Mouse (Mus musculus): ENCODE data around the gene Sp2.

Gene Sp2

DNA sequence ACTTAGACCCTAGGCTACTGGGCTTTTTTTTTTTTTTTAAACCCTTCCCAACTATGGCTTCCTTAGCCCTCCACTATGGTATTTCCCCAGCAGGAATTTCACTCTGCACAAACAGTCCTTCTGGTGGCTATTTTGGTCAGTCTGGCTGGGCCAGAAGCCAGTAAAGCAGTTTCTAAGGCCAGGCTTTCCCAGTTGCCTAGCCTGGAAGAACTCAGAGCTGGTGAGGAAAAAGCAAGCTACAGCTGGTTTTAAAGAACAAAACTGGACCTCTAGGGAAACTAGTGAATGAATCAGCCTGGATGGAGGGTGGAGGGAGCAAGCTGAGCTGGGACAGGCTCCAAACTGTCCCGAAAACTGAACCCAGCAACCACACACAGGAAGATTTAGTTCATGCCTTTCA lies 13.0 kb downstream of the Sp2 start:
- DNase-seq: peak; percentile 82 to 87

DNA sequence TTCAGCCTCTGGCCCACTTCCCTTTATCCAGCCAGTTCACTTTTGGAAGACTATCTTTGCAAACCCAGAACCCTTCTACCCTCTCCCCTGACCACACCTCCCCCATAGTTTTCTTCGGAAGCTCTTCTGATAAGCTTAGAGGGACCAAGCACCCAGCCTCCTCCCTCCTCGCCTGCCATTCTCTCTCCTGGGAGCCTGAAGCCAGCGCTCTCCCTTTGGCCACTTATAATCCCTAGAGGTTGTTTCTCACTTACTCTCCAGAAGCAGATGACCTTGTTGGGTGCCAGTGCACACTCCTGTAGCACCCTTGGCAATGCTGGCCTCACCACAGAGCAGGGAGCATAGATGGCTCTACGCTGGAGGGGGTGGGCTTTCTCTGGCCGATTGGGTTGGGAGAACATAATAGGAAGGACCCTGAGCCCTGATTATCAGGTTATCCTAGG lies 13.5 kb downstream of the Sp2 start:
- peak in 1 of 2 experiments; percentile 60 for DNase-seq

DNA sequence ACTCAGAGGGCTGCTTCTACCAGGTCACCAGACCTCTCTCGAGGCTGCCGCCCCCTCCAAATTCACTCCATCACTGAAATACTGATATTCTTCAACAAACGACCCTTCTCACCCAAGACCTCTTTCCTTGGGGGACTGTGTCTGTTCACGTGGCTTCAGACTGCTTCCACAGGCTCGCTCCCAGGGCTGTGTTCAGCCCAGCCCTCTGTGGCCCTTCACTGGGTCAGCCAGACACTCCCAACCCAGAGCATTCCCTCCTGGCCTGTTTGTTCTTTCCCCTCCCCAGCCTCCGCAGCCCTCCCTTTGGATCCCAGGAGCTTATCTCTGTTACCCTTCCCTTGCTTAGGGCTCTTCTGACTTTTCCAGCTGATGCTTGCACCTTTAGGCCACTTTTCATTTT lies 14.3 kb downstream of the Sp2 start:
- DNase-seq: no peak

DNA sequence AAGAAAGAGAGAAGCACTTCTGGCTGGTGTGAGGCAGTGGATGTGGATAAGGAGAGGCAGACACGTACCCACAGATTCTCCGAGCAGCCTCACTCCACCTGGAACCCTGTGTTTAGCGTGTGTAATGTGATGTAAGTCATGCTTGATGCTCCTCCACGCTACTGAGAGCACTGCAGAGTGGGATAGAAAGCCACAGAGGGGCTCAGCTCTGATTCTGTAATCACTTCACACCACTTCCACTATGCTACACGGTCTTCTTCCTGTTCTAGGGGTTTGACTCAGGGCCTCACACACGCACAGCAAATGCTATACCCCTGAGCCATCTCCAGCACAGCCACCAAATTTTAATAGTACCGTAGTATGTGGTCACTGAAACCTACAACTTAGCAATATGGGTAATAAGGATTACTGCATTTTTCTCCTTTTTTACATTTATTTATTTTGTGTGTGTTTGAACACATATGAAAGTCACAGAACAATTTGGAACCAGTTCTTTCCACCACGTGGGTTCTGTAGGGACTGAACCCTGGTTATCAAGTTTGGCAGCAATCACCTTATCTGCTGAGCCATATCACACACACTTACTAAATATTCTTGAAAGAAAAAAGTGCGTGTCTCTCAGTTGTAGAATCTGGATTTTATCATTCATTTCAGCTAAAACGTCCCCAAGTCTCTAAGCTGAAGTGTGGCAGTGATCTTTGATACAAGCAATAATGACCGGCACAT lies 15.1 kb downstream of the Sp2 start:
- DNase-seq: no peak

DNA sequence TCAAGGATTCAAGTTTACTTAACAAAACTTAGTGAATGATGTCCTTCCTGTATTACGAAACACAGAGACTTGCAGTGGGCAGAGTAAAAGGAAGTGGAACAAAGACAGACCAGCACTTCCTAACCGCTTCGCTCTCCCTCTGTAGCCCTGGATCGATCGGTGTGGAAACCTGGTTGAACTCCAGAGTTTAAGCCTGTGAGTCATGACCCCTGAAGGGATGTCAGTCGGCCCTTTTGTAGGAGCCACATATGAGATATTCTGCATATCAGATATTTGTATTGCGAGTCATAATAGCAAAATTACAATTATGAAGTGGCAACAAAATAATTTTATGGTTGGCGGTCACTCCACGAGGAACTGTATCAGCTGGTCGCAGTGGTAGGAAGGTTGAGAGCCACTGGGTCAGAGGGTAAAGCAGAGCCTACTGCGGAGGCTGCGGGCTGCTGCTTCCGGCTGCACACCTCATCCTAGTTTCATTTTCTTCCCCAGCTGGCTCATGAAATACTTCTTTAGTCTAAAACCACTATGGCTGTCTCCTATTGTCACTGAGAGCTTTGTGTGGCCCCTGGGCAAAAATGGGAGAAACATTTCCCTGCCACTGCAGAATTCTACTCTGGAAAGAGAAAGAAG lies 15.7 kb downstream of the Sp2 start:
- no peak for DNase-seq

DNA sequence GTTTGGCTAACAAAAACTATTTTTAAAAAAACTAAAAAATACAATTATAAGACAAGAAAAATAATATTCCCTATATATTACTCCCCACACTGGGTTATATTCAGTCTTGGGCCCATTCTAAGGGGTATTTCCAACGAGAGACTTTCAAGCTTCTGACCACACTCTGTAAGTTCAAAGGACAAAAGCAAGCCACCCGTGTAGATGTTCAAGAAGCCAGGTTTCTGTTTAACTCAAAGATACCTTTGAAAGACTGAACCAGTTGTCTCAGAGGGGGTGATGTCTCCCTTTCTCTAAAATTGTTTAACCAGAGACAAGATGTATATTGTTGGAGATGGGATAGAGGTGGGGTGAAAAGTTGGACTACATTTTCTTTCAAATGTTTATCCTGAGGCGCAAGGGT lies 16.6 kb downstream of the Sp2 start:
- DNase-seq: no peak

DNA sequence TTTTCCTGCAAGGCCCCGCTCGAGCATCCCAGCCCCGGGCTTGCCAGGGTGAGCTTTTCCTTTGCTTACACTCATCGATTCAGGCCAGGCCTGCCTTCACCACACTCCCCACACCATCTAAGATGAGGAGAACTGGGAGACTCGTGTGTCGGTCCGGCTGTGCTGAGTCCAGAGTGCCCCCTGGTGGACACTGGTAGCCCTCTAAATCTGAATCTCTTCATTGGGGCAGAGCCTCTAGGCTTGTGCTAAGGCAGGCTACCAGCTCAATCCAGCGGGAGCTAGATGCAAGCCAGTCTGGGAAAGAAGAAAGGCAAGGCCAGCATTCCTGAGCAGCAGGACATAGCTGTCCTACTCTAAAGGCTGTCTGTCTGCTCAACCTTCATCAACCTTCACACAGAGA lies 19.2 kb downstream of the Sp2 start:
- peak; percentile 94 to 95 for DNase-seq

DNA sequence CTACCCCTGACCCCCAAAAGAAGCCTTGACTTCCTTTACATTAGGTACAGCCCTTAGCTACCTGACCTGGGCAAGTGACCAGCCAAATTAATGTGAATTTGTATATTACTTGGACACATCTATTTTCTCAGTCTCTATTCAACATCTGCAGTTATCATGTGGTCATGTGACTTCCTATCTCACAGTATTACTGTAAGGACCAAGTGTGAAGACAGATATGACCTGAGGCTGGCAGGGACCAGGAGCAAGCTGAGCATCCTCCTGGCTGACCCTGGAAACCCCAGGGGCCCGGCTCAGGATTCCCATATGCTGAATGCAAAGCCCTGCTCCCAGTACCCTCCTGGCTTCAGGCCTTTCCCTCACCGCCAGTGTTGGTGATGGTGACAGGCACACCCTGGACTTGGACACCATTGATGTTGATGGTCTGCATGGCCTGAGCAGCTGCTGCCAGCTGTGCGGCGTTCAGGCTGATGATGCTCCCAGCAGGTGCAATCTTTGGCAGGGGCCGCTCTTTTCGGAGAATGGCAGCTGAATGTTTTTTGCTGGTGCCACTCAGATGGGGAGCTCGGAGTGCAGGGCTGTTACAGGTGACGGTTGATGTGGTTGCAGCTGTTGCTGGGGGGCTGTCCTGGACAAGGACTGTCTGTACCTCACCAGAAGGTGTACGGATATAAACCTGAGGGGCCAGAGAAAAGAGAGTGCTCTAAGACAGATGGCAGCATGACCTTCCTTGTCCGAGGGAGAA lies 25.5 kb downstream of the Sp2 start:
- no peak for DNase-seq

DNA sequence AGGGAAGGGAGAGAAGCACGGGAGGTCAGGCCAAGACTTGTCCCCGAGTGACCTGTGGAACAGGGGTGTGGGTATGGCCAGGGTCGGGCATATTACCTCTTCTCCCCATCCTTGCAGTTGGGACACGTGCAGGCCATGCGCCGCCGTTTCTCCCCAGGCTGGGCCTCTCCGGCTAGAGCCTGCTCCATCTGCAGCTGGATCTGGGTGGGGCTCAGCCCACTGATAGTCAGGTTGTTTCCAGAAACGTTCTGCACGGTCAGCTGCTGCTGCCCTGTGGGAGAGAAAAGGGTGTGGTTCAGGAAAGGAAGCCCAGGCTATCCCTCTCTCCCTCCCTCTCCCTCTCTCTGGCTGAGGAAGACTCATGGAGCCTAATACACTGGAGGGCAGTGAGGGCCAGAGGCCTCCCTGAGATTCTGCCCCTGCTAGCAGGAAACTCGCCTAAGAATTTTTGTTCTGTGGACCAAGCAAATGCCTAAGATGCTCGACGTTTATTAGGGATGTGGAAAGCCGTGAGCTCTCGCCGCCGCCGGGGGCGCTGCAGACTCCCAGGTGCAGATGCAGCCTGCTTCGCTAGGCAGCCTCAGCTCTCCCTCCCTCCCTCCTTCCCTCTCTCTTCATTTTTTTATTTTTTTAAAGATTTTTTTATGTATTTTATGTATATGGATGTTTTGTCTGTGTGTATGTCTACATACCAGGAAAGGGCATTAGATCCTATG lies 26.6 kb downstream of the Sp2 start:
- no peak for DNase-seq

DNA sequence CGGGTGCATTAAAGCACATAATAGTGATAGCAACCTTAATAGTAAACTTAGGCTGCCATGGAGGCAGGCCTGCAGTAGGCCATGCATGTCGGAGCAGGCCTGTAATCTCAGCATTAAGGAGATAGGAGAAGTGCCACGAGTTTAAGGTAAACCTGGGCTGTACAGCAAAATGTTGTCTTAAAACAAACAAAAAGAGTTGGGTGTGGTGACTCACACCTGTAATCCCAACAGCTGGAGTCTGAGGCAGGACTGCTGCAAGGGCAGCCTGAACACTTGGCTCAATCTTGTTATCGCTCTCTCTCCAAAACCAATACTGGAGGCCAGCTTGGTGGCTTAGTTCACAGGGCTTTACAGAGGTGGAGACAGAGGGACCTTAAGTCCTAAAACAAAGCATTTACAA lies 27.7 kb downstream of the Sp2 start:
- DNase-seq: no peak

DNA sequence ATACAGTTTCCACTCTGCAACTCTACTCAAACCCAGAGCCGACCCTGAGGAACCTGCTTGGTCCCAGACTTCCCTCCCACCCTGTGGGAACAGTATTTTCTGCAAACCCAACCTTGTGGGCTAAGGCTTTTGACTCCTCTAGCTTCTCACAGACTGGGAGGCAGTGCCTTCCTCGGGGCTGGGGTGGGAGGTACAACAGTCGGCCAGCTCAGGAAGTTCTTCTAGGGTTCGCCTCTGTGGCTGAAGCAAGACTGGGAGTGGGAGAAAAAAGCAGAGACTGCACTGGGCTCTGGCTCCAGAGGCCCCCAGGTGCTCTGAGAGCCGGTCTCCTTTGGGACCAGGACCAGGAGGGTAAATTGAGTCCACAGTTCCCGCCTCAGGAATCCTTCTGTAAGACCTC lies 29.9 kb downstream of the Sp2 start:
- DNase-seq: no peak

DNA sequence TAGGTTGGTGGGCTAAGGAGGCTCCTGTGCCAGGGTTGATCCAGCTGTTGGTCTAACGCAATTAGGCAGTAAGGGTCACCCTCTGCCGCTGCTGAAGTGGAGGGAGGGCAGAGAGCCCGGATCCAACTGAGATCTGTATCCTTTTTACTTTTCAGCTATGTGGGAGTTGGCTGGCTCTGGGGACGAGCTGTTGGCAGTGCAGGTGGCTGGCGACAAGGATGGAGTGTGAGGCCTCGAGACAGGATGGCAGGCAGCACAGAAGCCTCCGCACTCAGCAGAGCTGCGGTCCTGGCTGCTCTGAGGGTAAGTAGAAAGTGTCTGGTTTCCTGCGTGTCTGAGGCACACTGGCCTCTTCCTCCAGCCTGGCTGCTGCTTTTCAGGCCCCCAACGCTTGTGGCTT lies 30.3 kb downstream of the Sp2 start:
- DNase-seq: no peak

DNA sequence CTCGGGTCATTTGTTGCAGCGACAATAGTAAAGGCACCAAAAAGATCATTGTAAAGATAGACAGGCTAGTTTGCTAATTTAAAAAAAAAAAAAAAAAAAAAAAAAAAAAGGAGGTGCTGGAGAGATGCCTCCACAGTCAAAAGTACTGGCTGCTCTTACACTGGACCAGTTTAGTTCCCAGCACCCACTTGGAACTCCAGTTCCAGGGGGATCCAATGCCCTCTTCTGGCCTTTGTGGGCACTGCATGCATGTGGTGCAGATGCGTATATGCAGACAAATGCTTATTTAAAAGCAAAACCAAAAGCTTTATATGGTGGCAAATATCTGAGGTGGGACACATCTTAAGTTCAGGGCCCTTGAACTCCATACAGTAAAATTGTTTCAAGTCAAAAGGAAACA lies 32.0 kb downstream of the Sp2 start:
- DNase-seq: no peak

DNA sequence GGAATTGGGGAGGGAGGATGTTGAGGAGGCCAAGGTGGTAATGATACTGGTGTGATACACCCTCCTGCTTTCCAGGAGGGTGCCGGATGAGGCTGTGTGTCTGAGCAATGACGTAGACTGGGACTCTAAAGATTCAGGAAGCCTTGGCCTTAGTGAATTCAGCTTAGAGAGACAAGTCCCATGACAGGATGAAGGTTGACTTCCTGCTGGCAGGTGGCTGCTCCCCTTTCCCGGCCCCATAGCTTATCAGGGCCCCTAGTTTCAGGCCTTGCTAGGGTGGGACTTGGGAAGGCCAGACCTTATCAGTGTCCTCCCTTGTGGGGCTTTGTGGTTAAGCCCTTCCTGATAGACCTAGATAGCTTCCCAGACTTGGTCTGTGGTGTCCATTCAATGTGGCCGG lies 34.9 kb downstream of the Sp2 start:
- no peak for DNase-seq

DNA sequence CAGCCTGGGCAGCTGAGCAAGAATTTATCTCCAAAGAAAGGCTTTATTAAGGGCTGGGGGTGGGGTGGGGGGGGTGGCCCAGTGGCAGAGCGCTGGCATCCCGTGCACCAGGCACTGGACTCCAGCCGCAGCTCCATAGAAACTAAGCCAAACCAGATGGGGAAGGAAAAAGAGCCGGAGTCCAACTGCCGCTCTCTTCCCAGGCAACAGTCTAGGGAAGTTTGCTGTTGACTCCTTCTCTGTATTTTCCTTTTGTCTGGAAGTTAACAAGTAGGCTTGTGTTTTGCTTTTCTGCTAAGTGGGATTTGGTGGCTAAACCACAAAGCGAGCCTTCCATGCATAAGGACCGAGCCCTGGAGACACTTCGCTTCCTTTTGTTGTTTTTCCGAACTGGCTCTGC lies 36.3 kb downstream of the Sp2 start:
- DNase-seq: no peak

DNA sequence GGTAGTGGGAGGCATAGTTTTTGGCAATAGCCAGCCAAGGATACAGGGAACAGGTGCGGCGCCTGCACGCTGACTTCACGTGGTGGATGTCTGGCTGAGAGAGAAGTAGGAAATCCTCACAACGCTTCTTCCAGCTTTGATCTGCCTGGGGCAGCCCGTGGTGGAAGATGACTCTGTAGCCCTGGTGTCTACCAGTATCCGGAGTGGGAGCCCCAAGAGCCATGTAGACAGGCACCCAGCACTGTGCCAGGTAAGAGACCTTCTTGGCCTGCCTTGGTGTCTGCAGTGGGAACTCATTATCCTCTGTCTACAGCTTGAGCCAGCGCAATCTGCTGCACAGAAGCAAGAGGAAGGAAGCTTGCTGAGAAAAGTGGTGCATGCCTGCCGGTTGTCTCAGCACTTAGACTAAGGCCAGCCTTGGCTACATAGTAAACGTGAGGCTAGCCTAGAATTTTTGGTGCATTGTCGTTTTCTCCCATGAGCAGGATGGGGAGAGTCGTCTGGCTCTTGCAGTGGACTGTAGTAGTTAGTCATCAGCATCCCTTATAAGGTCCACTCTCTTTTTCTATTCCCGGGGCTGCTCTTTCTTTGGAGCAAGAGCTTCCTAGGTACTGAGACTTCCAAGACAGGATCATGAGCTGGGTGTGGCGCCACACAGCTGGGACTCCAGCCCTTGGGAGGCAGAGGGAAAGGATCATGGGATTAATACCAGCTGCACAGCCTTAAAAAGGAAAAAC lies 37.7 kb downstream of the Sp2 start:
- no peak for DNase-seq

DNA sequence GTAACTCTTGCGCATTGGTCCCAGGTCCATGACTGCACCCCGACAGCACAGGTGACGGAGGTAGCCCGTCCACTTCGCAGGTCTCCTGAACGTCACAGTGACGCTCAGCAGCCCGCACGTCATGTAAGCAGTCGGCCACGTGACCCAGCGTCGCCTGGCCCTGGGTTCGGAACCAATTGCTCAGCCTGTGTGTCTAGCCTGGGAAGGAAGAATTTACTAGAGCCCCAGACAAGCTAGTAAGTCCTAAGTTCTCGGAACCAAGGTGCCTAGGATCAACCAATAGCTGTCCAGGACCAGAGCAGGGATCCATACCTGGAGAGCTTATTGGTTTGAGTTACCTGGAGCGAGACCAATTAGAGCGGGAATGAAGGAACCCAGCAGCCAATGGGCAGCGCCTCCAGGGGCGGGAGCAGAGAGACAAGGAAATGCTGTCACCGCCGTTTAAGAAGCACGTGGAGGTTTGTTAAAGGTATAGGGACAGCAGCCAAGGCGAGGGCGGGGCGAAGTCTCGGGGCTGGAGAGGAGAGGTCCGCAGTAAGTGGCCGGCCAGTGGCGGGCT lies 38.9 kb downstream of the Sp2 start, which contains the start of gene Pnpo:
Gene Pnpo, minus strand, starts transcription at position 241 of the 559 bp plus-strand sequence.
- DNase-seq: peak; percentile 90 to 96

DNA sequence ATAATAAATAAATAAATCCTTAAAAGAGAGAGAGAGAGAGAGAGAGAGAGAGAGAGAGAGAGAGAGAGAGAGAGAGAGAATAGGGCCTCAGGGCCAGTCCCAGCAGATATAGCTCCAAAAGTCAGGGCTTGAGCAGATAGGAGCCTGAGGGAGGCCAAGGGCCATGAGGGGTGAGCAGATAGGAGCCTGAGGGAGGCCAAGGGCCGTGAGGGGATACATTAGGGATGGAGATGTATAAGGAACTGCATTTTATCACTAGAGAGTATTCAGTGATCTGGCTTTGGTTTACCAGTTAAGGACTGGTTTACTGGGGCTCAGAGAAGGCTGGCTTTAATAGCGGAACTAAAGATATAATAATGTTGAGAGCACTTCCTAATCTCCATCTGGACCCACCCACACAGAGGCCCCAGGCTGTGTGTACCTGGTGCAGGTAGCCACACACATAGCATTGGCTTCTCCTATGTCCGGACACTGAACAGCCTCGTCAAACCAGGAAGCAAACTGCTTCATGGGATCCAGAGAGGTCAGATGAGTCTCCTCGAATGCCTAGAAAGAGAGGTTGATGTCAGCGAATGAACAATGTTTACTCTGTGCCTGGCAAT lies 40.7 kb downstream of the Sp2 start:
- DNase-seq: no peak

DNA sequence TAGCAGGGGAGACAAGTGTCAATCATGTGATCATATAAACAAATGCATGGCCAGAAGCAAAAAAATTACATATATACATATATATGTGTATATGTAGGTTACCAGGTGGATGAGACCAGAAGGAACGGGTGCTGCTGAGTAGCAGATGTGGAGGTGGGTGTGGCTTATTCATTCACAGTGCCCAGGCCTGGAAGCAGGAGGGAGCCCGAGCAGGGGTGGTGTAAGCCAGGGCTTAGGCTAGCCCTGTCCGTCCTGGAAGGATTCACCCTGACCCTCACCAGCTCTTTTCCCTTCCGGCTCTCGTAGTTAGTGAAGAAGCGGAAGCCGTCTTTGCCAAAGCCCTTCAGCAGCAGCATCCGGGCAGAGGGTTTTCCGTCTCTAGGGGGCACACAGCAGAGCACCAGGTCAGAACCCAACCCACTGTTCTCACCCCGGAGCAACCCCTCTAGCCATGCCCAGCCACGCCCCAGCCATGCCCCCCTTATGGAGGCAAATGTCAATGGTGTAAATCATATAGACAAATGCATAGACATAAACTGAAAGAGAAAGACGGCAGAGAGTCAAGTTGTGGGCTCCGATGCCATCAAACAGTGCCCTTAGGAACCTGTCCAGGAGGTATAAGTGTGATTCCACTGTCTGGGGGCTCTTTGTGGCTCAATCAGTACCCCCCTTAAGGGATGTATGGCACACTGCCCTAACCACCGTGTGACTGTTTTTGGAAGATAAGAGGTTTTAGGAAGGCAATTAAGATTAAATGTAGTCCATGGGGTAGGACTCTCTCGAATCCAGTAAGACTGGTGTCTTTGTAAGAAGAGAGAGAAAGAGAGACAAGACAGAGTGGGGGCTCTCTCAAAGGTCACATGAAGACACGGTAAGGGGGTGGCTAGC lies 41.9 kb downstream of the Sp2 start:
- DNase-seq: no peak

DNA sequence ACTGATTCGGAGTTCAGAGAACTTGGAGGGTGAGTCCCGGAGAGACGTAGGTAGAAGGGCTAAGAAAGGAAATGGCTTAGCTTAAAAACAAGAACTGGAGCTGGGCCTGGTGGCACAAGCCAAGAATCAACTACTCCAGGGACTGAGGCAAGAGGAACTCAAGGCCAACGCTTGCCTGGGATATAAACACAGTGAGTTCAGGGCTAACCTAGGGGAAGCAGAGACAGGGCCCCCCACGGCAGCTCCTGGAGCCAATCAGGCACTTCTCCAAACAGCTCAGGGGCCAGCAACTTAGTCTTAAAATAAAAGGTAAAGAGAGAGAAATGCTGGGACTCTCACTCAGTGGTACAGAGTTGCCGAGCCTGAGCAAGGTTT lies 44.3 kb downstream of the Sp2 start:
- DNase-seq: no peak

Data from cerebellum, adult 18-20 months (tissue).